Comparison of ENCODE assay signal across 11 mouse cellular contexts in the genomic region with DNA sequence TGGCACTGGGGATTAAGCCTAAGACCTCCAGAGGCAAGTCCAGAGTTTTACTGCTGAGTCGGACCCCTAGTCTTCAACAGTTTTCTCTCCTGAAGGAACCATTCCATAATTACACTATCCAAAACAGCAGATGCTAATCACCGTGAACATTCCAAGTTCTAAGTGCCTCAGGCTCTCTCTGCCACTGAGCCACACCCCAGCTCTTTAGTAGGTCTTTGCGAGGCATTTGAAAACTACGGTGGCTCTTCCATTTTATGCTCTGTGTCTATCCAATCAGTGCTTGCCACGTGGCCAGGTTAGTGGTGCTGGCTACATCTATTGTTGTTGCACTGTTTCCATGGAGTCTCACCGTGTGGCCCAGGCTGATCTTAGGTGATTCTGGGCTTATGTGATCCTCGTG.
"Had no signal": no experiment of that assay in that cellular context is flagged by ENCODE, and none has a peak within 500 bp of the region (broad histone marks: within the 10 kb centered on the region; RNA-seq: fewer than 3 reads in every experiment).

No protein-coding gene starts in this region.

- H3K27ac ChIP-seq: kidney, embryonic 15.5 days; liver, embryonic 13.5 days had no signal

- H3K27me3 ChIP-seq: kidney, embryonic 15.5 days; liver, embryonic 13.5 days had no signal

- H3K4me1 ChIP-seq: kidney, embryonic 15.5 days; liver, embryonic 13.5 days had no signal

- H3K4me3 ChIP-seq: kidney, embryonic 15.5 days; liver, embryonic 13.5 days had no signal

- H3K4me2 ChIP-seq: kidney, embryonic 15.5 days; liver, embryonic 13.5 days; midbrain, embryonic 11.5 days had no signal

- H3K9me3 ChIP-seq: kidney, embryonic 15.5 days; liver, embryonic 13.5 days had no signal

- H3K36me3 ChIP-seq: liver, embryonic 13.5 days had no signal

- H3K9ac ChIP-seq: kidney, embryonic 15.5 days; liver, embryonic 13.5 days had no signal

- DNase-seq: kidney, postnatal 10 days; kidney, postnatal 36 days; liver, embryonic 13.5 days; lung, adult 2 months; lung, postnatal 14 days; lung, postnatal 4 days; midbrain, embryonic 14.5 days; thymus, adult 18-20 months; thymus, postnatal 36 days had no signal
